Mouse (Mus musculus): ENCODE results near the gene Bola1. TPM values are rescaled to one million over a fixed set of nuclear protein-coding genes. Genes with fewer than 3 reads are reported as not detected.
"Not testable (repeated sequence)": the region's sequence is repeated elsewhere in the genome, so short reads cannot be mapped to it uniquely, and the experiment has no call there.

Bola1 gene
- total and polyA plus RNA-seq, 2 experiments from 2014 or later, result 31.4 to 67.7 TPM

GRCm38 (mm10) chr3:96247356-96248140 is 28.0 kb upstream of the Bola1 start:
- DNase-seq (no peak), ATAC-seq (no peak)
- no peak for TF ChIP-seq CTCF (IDR thresholded peaks at IDR 0.05; ENCODE audit: low read depth)
- Histone ChIP-seq H3K9me3 (ENCODE audit: low read length) (no peaks in the 10 kb centered on the region), H3K36me3 (ENCODE audit: insufficient read depth) (no peaks in the 10 kb centered on the region), H3K27me3 (ENCODE audit: insufficient read depth, low read length) (no peaks in the 10 kb centered on the region), H3K27ac (ENCODE audit: low read depth, low read length) (no peak overlapping the region), H3K4me3 (ENCODE audit: low read depth, low read length) (peak overlapping the region; percentile 22), H3K4me1 (ENCODE audit: insufficient read depth) (0 out of 2 replicates have a peak, but pooled peaks cover 9% of the 10 kb centered on the region), H3K9ac (0 out of 2 replicates have a peak overlapping the region, but pooled peaks have one; percentile 10), H3K4me2 (ENCODE audit: low read depth) (peak overlapping the region; percentile 39)
- WGBS, result 4% methylated on average over 11 of the region's 11 CpGs

- peak; percentile 80 for ATAC-seq
- H3K9me3 ChIP-seq (ENCODE audit: low read length); H3K27ac ChIP-seq (ENCODE audit: low read depth, low read length); H3K4me1 ChIP-seq (ENCODE audit: insufficient read depth); H3K27me3 ChIP-seq (ENCODE audit: insufficient read depth, low read length); H3K36me3 ChIP-seq (ENCODE audit: insufficient read depth); DNase-seq: not testable (repeated sequence)
- H3K9ac ChIP-seq, result 0 out of 2 replicates have a peak within 1 kb of the TSS, but pooled peaks have one; percentile 10
- peak within 1 kb of the TSS; percentile 39 for H3K4me2 ChIP-seq (ENCODE audit: low read depth)
- WGBS, result no CpG with 5 or more reads among the region's 47 CpGs
- H3K4me3 ChIP-seq (ENCODE audit: low read depth, low read length), result peak within 1 kb of the TSS; percentile 30
Measured at GRCm38 (mm10) chr3:96246427-96246856, 26.9 kb upstream of the Bola1 start, which contains the start of gene Hist2h3c1. Gene Hist2h3c1, plus strand, starts transcription at chr3:96246685.

- 0 out of 2 replicates have a peak overlapping the region, but pooled peaks have one; percentile 29 for H3K4me2 ChIP-seq (ENCODE audit: low read depth)
- WGBS, result 2% methylated on average over 10 of the region's 21 CpGs
- ATAC-seq, result peak; percentile 5; the same call in 1 of the 2 replicates
Measured at GRCm38 (mm10) chr3:96246018-96246417, 26.5 kb upstream of the Bola1 start.

GRCm38 (mm10) chr3:96245003-96245886 is 25.7 kb upstream of the Bola1 start, which contains the start of gene Hist2h2aa1:
Gene Hist2h2aa1, plus strand, starts transcription at chr3:96245497.
- H3K27ac ChIP-seq (ENCODE audit: low read depth, low read length), result peak within 1 kb of the TSS; percentile 94
- H3K4me3 ChIP-seq (ENCODE audit: low read depth, low read length), result peak within 1 kb of the TSS; percentile 45
- peak within 1 kb of the TSS; percentile 61 for H3K9ac ChIP-seq
- H3K9me3 ChIP-seq (ENCODE audit: low read length); H3K27me3 ChIP-seq (ENCODE audit: insufficient read depth, low read length); H3K4me1 ChIP-seq (ENCODE audit: insufficient read depth); H3K36me3 ChIP-seq (ENCODE audit: insufficient read depth): not testable (repeated sequence)
- peak within 1 kb of the TSS; percentile 53 for H3K4me2 ChIP-seq (ENCODE audit: low read depth)
- ATAC-seq (peak; percentile 90), DNase-seq (peak; percentile 78)
- WGBS, result 0% methylated on average over 29 of the region's 88 CpGs

More at GRCm38 (mm10) chr3:96246018-96246417, 26.5 kb upstream of the Bola1 start:
- not testable (repeated sequence) for H3K9me3 ChIP-seq (ENCODE audit: low read length); H3K4me1 ChIP-seq (ENCODE audit: insufficient read depth); DNase-seq; H3K9ac ChIP-seq; H3K36me3 ChIP-seq (ENCODE audit: insufficient read depth); H3K27me3 ChIP-seq (ENCODE audit: insufficient read depth, low read length); H3K27ac ChIP-seq (ENCODE audit: low read depth, low read length)
- H3K4me3 ChIP-seq (ENCODE audit: low read depth, low read length), result peak overlapping the region; percentile 30

- no peak for TF ChIP-seq CTCF (IDR thresholded peaks at IDR 0.05; ENCODE audit: low read depth)
- Histone ChIP-seq H3K27me3 (ENCODE audit: insufficient read depth, low read length) (no peaks in the 10 kb centered on the region), H3K4me3 (ENCODE audit: low read depth, low read length) (no peak overlapping the region)
Measured at GRCm38 (mm10) chr3:96243921-96244572, 24.5 kb upstream of the Bola1 start.

GRCm38 (mm10) chr3:96240799-96241197 is 21.3 kb upstream of the Bola1 start:
- 61% methylated on average over 9 of the region's 9 CpGs for WGBS
- TF ChIP-seq CTCF (IDR thresholded peaks at IDR 0.05; ENCODE audit: low read depth), result no peak
- DNase-seq (no peak), ATAC-seq (no peak)
- Histone ChIP-seq H3K27ac (ENCODE audit: low read depth, low read length) (peak overlapping the region; percentile 47), H3K9me3 (ENCODE audit: low read length) (no peaks in the 10 kb centered on the region), H3K4me2 (ENCODE audit: low read depth) (peak overlapping the region; percentile 39), H3K36me3 (ENCODE audit: insufficient read depth) (no peaks in the 10 kb centered on the region), H3K27me3 (ENCODE audit: insufficient read depth, low read length) (no peaks in the 10 kb centered on the region), H3K9ac (peak overlapping the region; percentile 19), H3K4me1 (ENCODE audit: insufficient read depth) (0 out of 2 replicates have a peak, but pooled peaks cover 8% of the 10 kb centered on the region), H3K4me3 (ENCODE audit: low read depth, low read length) (peak overlapping the region; percentile 20)

More at GRCm38 (mm10) chr3:96243921-96244572, 24.5 kb upstream of the Bola1 start:
- Histone ChIP-seq H3K4me1 (ENCODE audit: insufficient read depth) (0 out of 2 replicates have a peak, but pooled peaks cover 9% of the 10 kb centered on the region), H3K4me2 (ENCODE audit: low read depth) (peak overlapping the region; percentile 53), H3K9me3 (ENCODE audit: low read length) (no peaks in the 10 kb centered on the region), H3K9ac (no peak overlapping the region), H3K27ac (ENCODE audit: low read depth, low read length) (peak overlapping the region; percentile 94; the same call in 1 of the 2 replicates), H3K36me3 (ENCODE audit: insufficient read depth) (no peaks in the 10 kb centered on the region)
- DNase-seq, result no peak
- no peak for ATAC-seq
- WGBS, result 83% methylated on average over 7 of the region's 7 CpGs

GRCm38 (mm10) chr3:96239949-96240798 is 20.7 kb upstream of the Bola1 start, which contains the start of gene Hist2h2aa2:
Gene Hist2h2aa2, minus strand, starts transcription at chr3:96240276.
- H3K9me3 ChIP-seq (ENCODE audit: low read length); H3K4me1 ChIP-seq (ENCODE audit: insufficient read depth); H3K36me3 ChIP-seq (ENCODE audit: insufficient read depth); H3K27me3 ChIP-seq (ENCODE audit: insufficient read depth, low read length): not testable (repeated sequence)
- DNase-seq, result peak; percentile 78
- ATAC-seq, result peak; percentile 89
- peak within 1 kb of the TSS; percentile 47 for H3K27ac ChIP-seq (ENCODE audit: low read depth, low read length)
- H3K4me2 ChIP-seq (ENCODE audit: low read depth), result peak within 1 kb of the TSS; percentile 39
- WGBS, result 3% methylated on average over 28 of the region's 85 CpGs
- H3K9ac ChIP-seq, result peak within 1 kb of the TSS; percentile 19
- H3K4me3 ChIP-seq (ENCODE audit: low read depth, low read length), result peak within 1 kb of the TSS; percentile 30

GRCm38 (mm10) chr3:96238954-96239793 is 19.7 kb upstream of the Bola1 start, which contains the start of gene Hist2h3c2:
Gene Hist2h3c2, minus strand, starts transcription at chr3:96239127.
- not testable (repeated sequence) for DNase-seq; H3K36me3 ChIP-seq (ENCODE audit: insufficient read depth); H3K27me3 ChIP-seq (ENCODE audit: insufficient read depth, low read length); H3K4me1 ChIP-seq (ENCODE audit: insufficient read depth); H3K9me3 ChIP-seq (ENCODE audit: low read length); H3K27ac ChIP-seq (ENCODE audit: low read depth, low read length)
- peak within 1 kb of the TSS; percentile 30 for H3K4me3 ChIP-seq (ENCODE audit: low read depth, low read length)
- peak; percentile 81 for ATAC-seq
- H3K9ac ChIP-seq, result peak within 1 kb of the TSS; percentile 33; the same call in 1 of the 2 replicates
- 4% methylated on average over 17 of the region's 68 CpGs for WGBS
- peak within 1 kb of the TSS; percentile 39 for H3K4me2 ChIP-seq (ENCODE audit: low read depth)
